Mouse (Mus musculus): Measurements from ENCODE around the gene Anxa11. TPM values are rescaled to one million over a fixed set of nuclear protein-coding genes. Genes with fewer than 3 reads are reported as not detected.
"Not testable (repeated sequence)": the region's sequence is repeated elsewhere in the genome, so short reads cannot be mapped to it uniquely, and the experiment has no call there.

Gene Anxa11
- total RNA-seq, 2 experiments from 2014 or later = 90.7 to 93.7 TPM

DNA sequence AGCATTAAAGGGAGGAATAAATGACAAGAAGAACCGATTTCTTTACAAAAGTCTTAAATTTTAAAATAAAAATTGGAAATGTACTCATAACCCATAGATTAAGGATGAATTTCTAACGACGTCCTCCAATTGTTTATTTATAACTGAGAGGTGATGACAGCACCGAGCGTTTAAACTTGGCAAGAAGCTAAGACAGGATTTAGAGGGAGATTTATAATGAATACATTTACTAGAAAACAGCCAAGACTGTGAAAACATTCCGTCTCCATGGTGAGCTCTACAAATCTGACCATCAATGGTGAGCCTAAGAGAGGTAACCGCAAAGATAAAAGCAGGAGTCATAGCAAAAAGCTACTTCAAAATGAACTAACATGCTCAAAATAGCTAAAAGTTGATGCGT is 3.5 kb upstream of the Anxa11 start:
- intact Hi-C loops (cut with DNase I) = no loop called here
- no peak for DNase-seq

DNA sequence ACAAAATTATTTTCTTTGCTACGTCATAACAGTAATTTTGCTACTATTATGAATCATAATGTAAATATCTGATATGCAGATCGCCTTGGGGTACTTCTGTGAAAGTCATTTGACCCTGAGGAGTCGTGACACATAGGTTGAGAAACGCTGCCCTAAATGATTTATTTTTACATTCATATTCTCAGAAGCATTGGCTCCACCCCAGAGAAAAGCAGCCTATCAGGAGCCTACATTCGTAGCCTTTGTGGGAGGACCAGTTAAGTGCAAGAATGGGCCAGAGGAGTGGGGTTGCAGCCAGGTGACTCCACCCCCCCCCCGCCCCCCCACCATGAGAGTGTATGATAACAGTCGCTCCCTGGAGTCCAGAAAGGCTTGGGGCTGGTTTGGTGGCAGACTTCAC is 2.2 kb upstream of the Anxa11 start:
- no peak for DNase-seq
- intact Hi-C loops (cut with DNase I) = no loop called here

DNA sequence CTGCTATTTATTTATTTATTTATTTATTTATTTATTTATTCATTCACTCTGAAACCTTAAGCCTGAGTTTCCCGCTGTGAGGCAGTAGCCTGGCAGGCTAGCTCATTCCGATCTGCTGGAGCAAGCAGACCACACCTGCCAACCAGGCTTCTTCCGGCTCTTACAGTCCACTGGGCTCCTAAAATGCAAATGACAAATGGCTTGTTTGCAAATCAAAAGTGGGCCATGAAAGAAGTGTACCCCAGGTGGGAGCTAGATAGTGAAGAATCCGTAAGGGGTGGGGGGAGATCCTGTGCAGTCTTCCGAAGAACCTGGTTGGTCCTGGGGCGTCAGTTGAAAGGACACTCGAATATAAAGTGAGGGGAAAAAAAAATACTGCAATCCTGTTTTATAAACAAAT is 995 bp upstream of the Anxa11 start:
- no peak for DNase-seq
- intact Hi-C loops (cut with DNase I) = no loop called here

- intact Hi-C loops (cut with DNase I) = no loop called here
Measured at GRCm38 (mm10) chr14:25841579-25841978, 377 bp upstream of the Anxa11 start.

GRCm38 (mm10) chr14:25842688-25843003 is 690 bp downstream of the Anxa11 start:
- DNase-seq = no peak
- intact Hi-C loops (cut with DNase I) = no loop called here

More at GRCm38 (mm10) chr14:25841579-25841978, 377 bp upstream of the Anxa11 start:
- no peak for DNase-seq

- intact Hi-C loops (cut with DNase I) = no loop called here
- no peak for DNase-seq
Measured at GRCm38 (mm10) chr14:25844372-25844771, 2.4 kb downstream of the Anxa11 start.

GRCm38 (mm10) chr14:25845832-25846383 is 4.0 kb downstream of the Anxa11 start:
- intact Hi-C loops (cut with DNase I) = no loop called here
- no peak for DNase-seq

GRCm38 (mm10) chr14:25846516-25846915 is 4.6 kb downstream of the Anxa11 start:
- intact Hi-C loops (cut with DNase I) = no loop called here

GRCm38 (mm10) chr14:25847660-25848059 is 5.7 kb downstream of the Anxa11 start:
- no peak for DNase-seq
- intact Hi-C loops (cut with DNase I) = no loop called here

More at GRCm38 (mm10) chr14:25846516-25846915, 4.6 kb downstream of the Anxa11 start:
- DNase-seq = no peak

DNA sequence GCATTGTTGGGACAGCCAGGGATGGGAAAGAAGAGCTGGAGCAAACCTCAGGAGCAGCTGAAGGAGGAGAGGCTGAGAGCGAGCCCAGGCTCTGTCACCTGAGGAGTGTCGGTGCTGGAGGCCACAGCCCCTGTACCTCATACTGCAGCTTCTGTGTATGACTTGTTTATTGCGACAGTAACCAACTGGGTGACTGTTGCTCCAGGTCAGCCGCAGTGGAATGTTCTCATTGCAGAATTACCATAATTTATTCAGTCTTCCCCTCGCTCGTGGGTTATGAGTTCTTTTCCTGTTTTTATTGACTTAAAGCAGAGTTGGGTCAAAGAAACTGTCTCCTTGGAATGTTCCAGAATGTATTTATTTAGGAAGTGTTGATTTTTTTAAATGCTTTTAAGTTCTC is 6.3 kb downstream of the Anxa11 start:
- DNase-seq = no peak
- intact Hi-C loops (cut with DNase I) = no loop called here

DNA sequence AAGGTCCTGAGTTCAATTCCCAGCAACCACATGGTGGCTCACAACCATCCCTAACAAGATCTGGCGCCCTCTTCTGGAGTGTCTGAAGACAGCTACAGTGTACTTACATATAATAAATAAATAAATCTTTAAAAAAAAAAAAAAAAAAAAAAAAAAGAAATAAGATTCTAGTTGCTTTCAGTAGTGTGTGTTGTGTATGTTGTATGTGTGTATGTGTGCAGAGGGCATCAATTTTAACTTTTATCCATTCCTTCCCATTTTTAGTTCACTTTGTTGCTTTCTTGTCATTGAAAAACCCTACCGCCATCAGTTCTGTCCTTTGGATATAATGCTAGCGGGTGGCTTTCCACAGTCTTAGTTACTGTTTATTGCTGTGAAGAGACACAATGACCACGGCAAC is 6.8 kb downstream of the Anxa11 start:
- DNase-seq; intact Hi-C loops (cut with DNase I): not testable (repeated sequence)

DNA sequence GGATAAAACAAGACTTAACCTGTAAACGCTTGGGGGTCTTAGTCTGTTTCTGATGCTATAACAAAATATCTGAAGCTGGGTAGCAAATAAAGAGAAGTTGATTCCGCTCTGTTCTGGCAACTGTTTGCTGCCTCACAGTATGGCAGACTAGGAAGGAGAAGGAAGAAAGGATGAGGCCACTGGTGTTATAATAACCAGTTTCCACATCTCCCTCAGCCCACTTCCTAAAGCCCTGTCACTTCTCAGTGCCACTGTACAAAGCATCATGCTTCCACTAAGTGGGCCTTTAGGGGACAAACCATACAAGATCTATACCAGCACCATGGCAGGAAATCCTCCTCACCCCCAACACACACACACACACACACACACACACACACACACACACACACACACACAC is 8.5 kb downstream of the Anxa11 start:
- no peak for DNase-seq
- intact Hi-C loops (cut with DNase I) = no loop called here

GRCm38 (mm10) chr14:25851189-25851588 is 9.2 kb downstream of the Anxa11 start:
- peak in 1 of 2 experiments; percentile 14 for DNase-seq
- intact Hi-C loops (cut with DNase I) = no loop called here

- intact Hi-C loops (cut with DNase I) = no loop called here
- peak in 1 of 2 experiments; percentile 11 for DNase-seq
Measured at GRCm38 (mm10) chr14:25852121-25852561, 10.2 kb downstream of the Anxa11 start.

DNA sequence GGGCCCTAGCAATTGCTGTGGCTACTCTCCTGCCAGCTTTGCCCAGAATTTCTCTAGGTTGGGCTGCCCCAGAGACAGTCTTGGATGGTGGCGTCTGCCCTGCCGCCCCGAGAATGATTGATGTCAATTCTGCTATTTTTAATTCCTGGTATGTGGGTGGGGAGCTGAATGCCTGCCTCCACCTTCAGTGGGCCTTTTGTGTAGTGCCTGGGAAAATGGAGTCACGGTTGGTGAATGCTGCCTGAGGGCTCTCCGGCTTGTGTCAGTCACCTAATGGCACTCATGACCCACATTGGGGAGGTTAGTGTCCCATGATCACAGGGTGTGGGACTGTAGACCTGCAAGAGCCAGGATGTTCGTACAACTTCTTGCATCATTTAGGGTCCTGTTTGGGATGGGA is 11.3 kb downstream of the Anxa11 start:
- DNase-seq = peak in 1 of 2 experiments; percentile 14
- intact Hi-C loops (cut with DNase I) = no loop called here

GRCm38 (mm10) chr14:25853717-25854452 is 11.9 kb downstream of the Anxa11 start:
- intact Hi-C loops (cut with DNase I) = no loop called here
- peak in 1 of 2 experiments; percentile 17 for DNase-seq

GRCm38 (mm10) chr14:25855241-25855885 is 13.4 kb downstream of the Anxa11 start:
- intact Hi-C loops (cut with DNase I) = no loop called here

GRCm38 (mm10) chr14:25857168-25857621 is 15.2 kb downstream of the Anxa11 start:
- intact Hi-C loops (cut with DNase I) = no loop called here
- no peak for DNase-seq

More at GRCm38 (mm10) chr14:25855241-25855885, 13.4 kb downstream of the Anxa11 start:
- no peak for DNase-seq

DNA sequence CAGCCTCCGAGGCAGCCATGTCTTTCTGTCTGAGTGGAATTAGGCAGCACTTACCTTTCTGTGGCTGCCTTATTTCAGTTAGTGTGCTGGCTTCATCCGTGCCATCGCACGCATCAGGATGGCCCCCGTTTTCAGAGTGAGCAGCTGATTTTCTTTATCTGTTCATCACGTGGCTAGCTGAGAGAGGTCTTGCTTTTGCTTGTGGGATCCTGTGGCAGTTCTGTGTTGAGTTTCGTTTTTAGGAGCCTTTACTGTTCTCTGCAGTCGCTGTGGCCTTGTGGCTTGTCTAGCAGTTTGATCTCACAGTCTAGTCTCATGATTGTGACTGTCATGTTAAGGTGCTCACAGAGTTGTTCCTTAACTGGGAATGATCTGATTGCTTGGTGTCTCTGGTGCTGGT is 16.0 kb downstream of the Anxa11 start:
- DNase-seq = no peak
- intact Hi-C loops (cut with DNase I) = no loop called here

DNA sequence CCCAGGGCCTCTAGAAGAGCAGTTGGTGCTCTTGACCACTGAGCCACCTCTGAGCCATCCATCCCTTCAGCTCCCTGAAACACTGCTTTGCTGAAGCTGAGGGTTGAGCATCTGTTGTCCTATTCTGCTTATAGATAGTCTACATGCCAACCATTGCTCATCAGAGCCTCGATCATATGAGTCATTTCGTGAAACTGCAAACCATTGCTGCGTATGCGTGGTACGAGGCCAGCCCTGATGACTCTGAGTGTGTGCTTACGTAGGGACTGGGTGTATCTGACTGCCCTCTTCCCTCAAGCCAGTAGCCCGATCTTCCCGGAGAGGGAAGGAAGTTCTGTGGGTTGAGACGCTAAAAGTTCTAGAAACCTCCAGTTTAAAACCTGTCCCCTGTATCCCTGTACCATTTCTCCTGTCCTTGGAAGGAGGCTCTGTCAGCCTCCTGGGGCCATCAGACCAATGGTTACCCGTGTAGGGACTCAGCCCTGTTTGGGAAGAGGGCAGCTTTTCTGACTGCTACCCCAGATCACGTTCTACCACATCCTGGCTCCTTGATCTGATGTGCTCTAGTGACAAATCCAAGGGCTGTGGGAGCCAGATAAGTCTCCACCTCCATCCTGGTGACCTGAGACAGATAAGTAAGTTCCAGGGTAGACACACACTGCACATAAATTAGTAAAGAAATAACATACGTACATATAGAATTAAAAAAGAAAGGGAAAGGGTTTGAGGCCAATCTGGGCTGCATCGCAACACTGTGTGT is 20.0 kb downstream of the Anxa11 start:
- DNase-seq = no peak
- intact Hi-C loops (cut with DNase I) = no loop called here

- intact Hi-C loops (cut with DNase I) = no loop called here
Measured at GRCm38 (mm10) chr14:25863721-25864120, 21.8 kb downstream of the Anxa11 start.

More at GRCm38 (mm10) chr14:25863721-25864120, 21.8 kb downstream of the Anxa11 start:
- DNase-seq = no peak

All from gastrocnemius, postnatal 36 days (tissue).